Mouse (Mus musculus) liver, embryonic 11.5 days (tissue): ENCODE results near the gene Kif21b. TPM values are rescaled to one million over a fixed set of nuclear protein-coding genes. Genes with fewer than 3 reads are reported as not detected.

Experiments
- ATAC-seq: fragments of 200-750 bp; cut with Nextera tagmentation; replicated peaks from 2 replicates; pipeline ENCODE4 v1.8.0; 2017; ENCODE audit warnings: moderate number of reproducible peaks, mild to moderate bottlenecking, moderate TSS enrichment, moderate library complexity; ENCODE audit not compliant: low FRiP score
- DNase-seq: peaks from one replicate; pipeline ENCODE4 v3.0.0-alpha.2; 2017; ENCODE audit warnings: low spot score
- H3K27ac ChIP-seq: fragments of 300-500 bp; sonication (generic); 2 replicates; pipeline ENCODE4 v1.5.1; 2014; ENCODE audit warnings: mild to moderate bottlenecking, low read depth, low read length, control low read depth
- H3K27me3 ChIP-seq: fragments of 300-500 bp; sonication (generic); replicated peaks from 2 replicates; pipeline ENCODE4 v1.6.1; 2014; ENCODE audit warnings: low read length, mixed read lengths; ENCODE audit not compliant: control insufficient read depth, insufficient read depth
- H3K36me3 ChIP-seq: fragments of 300-500 bp; sonication (generic); 2 replicates; pipeline ENCODE4 v1.6.1; 2014; ENCODE audit warnings: mild to moderate bottlenecking, low read length, moderate library complexity, mixed read lengths; ENCODE audit not compliant: control insufficient read depth, insufficient read depth
- H3K4me1 ChIP-seq: fragments of 300-500 bp; sonication (generic); replicated peaks from 2 replicates; pipeline ENCODE4 v1.6.1; 2014; ENCODE audit warnings: low read length, mixed read lengths; ENCODE audit not compliant: control insufficient read depth, insufficient read depth
- H3K4me2 ChIP-seq: fragments of 300-500 bp; sonication (generic); 2 replicates; pipeline ENCODE4 v1.6.1; 2014; ENCODE audit warnings: mild to moderate bottlenecking, control low read depth, moderate library complexity
- H3K4me3 ChIP-seq: fragments of 300-500 bp; sonication (generic); 2 replicates; pipeline ENCODE4 v1.5.1; 2014; ENCODE audit warnings: low read depth, low read length, control low read depth
- H3K9ac ChIP-seq: fragments of 300-500 bp; sonication (generic); 2 replicates; pipeline ENCODE4 v1.6.1; 2014; ENCODE audit warnings: low read depth, low read length, control low read depth
- H3K9me3 ChIP-seq: fragments of 300-500 bp; sonication (generic); 2 replicates; pipeline ENCODE4 v1.6.1; 2016; ENCODE audit warnings: low read length, inconsistent platforms, mixed read lengths; ENCODE audit not compliant: control insufficient read depth
- WGBS: fragments of 180-500 bp; shearing (Covaris S2); extraction: QIAGEN DNeasy Blood & Tissue Kit; methylation state at CpG from one replicate; pipeline ENCODE4 v1.1.7; 2014; 5-methylcytosine and 5-hydroxymethylcytosine counted together
- polyA plus RNA-seq: library from polyadenylated mRNA; unstranded; fragments of >200 nt; fragmentation: Nextera tagmentation; extraction: Ambion mirVana; gene quantifications from 2 replicates; pipeline ENCODE4 v1.2.1, GENCODE M21; 2014

Gene Kif21b
- polyA plus RNA-seq: 3.6 and 4.8 TPM in 2 replicates

DNA sequence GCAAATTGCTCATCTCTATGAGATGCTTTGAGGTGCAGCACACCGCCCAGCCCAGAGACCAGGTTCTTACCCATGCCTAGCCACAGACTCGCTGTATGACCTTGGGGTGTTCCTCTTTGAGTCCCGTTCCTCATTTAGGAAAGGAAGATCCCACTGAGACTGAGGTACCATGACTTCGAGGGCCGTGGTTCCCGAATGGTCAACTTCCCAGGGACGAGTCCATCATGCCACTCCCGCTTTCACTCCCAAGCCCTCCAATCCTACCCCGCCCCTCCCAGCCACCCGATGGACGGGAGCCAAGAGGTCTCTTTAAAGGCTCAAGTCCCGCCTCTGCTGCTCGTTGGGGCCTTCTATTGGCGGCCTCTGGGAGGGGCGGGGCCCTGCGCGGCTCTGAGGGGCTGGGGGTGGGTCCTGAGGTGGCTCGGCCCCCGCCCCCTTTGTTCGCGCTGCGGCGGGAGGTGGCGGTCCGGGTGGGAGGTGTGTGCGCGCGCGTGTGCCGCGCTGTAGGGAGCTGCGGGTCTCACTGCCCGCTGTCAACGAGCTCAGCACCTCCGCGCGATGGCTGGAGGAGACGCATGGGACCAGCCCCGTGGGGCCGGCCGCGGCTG, at the start of gene Kif21b:
Kif21b (plus strand) TSS at position 439 of the 608 bp plus-strand sequence.
- H3K9me3 ChIP-seq: no peaks in the 10 kb centered on the region
- H3K36me3 ChIP-seq: no peaks in the 10 kb centered on the region
- peak within 1 kb of the TSS; percentile 96 for H3K4me2 ChIP-seq
- no peaks in the 10 kb centered on the region for H3K27me3 ChIP-seq
- WGBS: 1% methylated on average over 42 of the region's 42 CpGs
- peaks cover 70% of the 10 kb centered on the region for H3K4me1 ChIP-seq
- H3K9ac ChIP-seq: peak within 1 kb of the TSS; percentile 76
- H3K27ac ChIP-seq: 0 out of 2 replicates have a peak within 1 kb of the TSS, but pooled peaks have one; percentile 13
- H3K4me3 ChIP-seq: peak within 1 kb of the TSS; percentile 78
- DNase-seq (peak; percentile 90), ATAC-seq (peak; percentile 87)

DNA sequence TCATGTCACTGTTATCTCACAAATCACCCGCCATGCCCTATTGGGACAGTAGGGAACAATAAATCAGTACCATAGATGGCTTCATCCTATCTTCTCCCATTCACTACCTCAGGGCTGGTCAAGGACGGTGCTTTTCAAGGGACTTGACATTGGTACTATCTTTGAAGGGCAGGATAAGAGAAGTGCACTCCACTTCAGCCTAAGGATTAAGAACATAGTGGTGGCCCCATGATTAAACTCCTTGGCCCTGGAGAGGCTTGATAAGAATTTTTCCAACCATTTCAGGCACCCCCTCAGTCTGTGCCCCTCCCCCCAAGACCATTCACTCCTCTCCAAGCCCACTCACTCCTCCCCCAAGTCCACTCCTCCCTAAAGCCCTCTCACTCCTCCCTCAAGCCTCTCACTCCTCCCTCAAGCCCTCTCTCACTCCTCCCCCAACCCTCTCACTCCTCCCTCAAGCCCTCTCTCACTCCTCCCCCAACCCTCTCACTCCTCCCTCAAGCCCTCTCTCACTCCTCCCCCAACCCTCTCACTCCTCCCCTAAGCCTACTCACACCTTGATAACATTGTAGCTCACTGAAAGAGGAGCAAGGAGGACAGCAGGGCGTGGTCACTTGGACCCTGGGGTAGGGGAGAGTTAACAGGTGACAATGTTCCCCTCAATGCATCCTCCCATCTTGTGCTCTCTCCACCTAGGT, 45.1 kb upstream of the Kif21b start:
- ATAC-seq: peak; percentile 79
- Histone ChIP-seq H3K27me3 (no peaks in the 10 kb centered on the region), H3K4me2 (no peak overlapping the region)

DNA sequence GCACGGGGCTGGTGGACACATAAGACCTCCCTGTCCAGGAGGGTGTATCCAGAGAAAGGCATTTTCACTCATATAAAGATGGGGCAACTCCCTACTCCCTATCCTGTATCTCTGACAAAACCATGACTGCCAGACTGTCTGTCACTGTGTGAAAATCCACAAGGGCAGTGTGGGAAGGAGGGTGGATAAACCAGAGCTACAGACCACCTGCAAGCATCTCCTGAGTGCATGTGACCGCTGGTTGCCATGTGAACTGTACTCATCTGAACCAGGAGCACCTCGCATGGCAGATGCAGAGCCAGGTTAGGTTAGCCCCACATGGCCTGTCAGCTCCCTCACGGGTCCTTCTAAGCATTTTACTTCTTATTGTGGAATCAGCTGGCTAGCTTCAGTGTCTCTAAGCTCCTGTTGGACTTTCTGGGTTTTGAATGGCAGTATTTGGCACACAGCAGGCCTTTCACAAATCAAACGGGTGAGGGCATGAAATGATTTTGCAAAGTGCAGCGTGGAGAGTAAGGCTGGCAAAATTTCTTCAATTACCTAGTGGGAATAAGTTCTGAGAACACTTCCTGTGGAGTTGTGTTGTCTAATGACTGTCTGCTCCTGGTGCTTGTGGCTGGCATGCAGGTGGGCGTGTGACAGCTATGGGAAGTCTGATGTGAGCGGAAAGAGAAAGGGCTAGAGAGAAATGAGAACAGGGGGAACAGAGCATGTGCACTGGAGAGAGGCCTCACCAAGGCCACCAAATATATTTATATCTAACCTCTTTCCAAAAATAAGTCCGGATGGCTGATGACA, 41.6 kb upstream of the Kif21b start:
- Histone ChIP-seq H3K4me2 (no peak overlapping the region), H3K4me3 (no peak overlapping the region), H3K9me3 (no peaks in the 10 kb centered on the region), H3K27ac (no peak overlapping the region), H3K27me3 (no peaks in the 10 kb centered on the region), H3K4me1 (0 out of 2 replicates have a peak, but pooled peaks cover under 1% of the 10 kb centered on the region), H3K36me3 (no peaks in the 10 kb centered on the region), H3K9ac (no peak overlapping the region)
- no peak for ATAC-seq
- no peak for DNase-seq
- WGBS: 77% methylated on average over 9 of the region's 9 CpGs

More for the DNA sequence above, 45.1 kb upstream of the Kif21b start:
- no peaks in the 10 kb centered on the region for H3K36me3 ChIP-seq
- no peaks in the 10 kb centered on the region for H3K9me3 ChIP-seq
- no peak for DNase-seq
- 47% methylated on average over 3 of the region's 3 CpGs for WGBS
- H3K4me3 ChIP-seq: no peak overlapping the region
- H3K4me1 ChIP-seq: no peaks in the 10 kb centered on the region
- no peak overlapping the region for H3K9ac ChIP-seq
- H3K27ac ChIP-seq: no peak overlapping the region

DNA sequence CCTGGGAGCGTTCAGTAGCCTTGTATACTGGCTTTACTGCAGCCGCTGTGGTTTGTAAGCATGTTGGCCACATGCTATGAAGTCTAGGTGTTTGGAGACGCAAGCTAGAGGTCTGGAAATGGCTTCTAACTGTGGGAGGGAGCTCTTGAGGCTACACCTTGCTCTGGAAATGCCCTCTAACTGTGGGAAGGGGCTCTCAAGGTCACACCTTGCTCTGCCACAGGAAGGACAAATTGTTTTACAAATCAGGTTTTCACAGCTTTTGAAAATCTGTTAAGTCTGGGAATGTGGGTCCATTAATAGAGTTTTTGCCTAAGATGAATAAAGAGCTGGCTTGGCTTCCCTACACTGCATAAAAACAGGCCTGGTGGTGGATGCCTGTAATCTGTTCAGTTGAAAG, 37.5 kb upstream of the Kif21b start:
- H3K9me3 ChIP-seq: no peaks in the 10 kb centered on the region
- H3K9ac ChIP-seq: no peak overlapping the region
- DNase-seq: no peak
- H3K4me3 ChIP-seq: no peak overlapping the region
- 55% methylated on average over 3 of the region's 3 CpGs for WGBS
- no peak overlapping the region for H3K27ac ChIP-seq
- H3K4me2 ChIP-seq: no peak overlapping the region
- H3K36me3 ChIP-seq: no peaks in the 10 kb centered on the region
- no peak for ATAC-seq
- H3K4me1 ChIP-seq: peaks cover 4% of the 10 kb centered on the region; the same call in 1 of the 2 replicates
- H3K27me3 ChIP-seq: no peaks in the 10 kb centered on the region

DNA sequence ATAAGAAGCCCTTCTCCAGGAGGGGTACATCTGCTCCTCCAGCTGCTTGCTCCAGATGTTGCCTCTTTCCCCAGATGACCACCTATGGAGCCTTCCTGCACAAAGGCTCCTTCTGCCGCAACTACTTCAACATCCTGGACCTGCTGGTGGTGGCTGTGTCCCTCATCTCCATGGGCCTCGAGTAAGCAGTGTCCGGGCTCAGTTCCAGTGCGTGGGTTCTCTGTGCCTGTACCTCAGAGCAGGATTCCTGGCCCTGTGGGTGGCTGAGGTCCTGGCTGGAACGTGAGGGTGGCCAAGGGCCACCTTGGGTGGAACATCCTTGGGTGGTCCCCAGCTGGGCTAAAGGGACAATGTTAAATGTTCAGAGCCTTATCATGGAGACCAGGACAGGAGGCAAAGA, 36.4 kb upstream of the Kif21b start:
- 67% methylated on average over 5 of the region's 5 CpGs for WGBS

DNA sequence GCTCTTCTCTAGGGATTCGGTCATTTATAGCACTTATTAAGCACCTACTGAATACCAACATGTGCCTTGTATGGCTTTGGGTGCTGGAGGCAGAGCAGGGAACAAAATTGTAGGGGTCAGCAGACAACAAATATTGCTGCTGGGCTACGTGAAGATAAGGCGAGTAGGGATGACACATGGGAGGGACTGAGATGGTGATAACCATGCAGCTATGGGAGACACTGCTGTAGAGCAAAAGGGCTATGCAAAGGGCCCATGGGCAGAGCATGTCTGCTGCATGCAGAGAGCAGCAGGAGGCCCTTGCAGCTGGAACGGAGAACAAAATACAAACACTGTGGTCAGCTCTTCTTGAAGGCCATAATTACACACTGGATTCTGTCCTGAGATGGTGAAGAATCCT, 29.1 kb upstream of the Kif21b start:
- Histone ChIP-seq H3K27me3 (no peaks in the 10 kb centered on the region), H3K9me3 (no peaks in the 10 kb centered on the region; the same call in none of the 2 replicates), H3K9ac (peak overlapping the region; percentile 51; the same call in 1 of the 2 replicates), H3K4me1 (peaks cover 38% of the 10 kb centered on the region), H3K4me2 (peak overlapping the region; percentile 58), H3K36me3 (no peaks in the 10 kb centered on the region), H3K27ac (peak overlapping the region; percentile 91), H3K4me3 (no peak overlapping the region)
- ATAC-seq: peak; percentile 76
- no peak for DNase-seq
- 33% methylated on average over 4 of the region's 4 CpGs for WGBS

More for the DNA sequence above, 36.4 kb upstream of the Kif21b start:
- H3K27me3 ChIP-seq: no peaks in the 10 kb centered on the region
- no peak overlapping the region for H3K4me2 ChIP-seq
- H3K27ac ChIP-seq: no peak overlapping the region
- H3K9me3 ChIP-seq: no peaks in the 10 kb centered on the region; the same call in none of the 2 replicates
- no peak overlapping the region for H3K9ac ChIP-seq
- no peak overlapping the region for H3K4me3 ChIP-seq
- no peaks in the 10 kb centered on the region for H3K36me3 ChIP-seq
- DNase-seq (no peak), ATAC-seq (no peak)
- H3K4me1 ChIP-seq: peaks cover 4% of the 10 kb centered on the region; the same call in 1 of the 2 replicates

DNA sequence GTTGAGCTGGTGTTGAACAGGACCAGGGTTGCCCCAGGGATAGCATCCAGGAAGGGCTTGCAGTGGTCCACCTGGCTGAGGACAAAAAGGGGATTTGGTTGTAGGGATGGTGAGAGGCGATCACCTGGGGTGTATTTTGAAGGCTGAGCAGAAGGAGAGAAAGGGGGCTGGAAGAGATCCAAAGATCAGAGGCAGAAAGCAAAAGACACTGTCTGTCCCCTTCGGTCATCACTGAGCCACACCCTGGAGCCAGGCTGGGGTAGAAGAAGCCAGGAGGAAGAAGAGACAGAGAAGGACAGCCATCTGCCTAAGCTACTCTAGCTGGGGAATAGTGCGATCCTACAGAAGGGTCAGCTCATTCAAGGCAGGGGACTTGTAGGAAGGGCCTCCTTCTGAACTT, 28.6 kb upstream of the Kif21b start:
- Histone ChIP-seq H3K4me3 (0 out of 2 replicates have a peak overlapping the region, but pooled peaks have one; percentile 20), H3K4me2 (peak overlapping the region; percentile 58), H3K27me3 (no peaks in the 10 kb centered on the region), H3K4me1 (peaks cover 38% of the 10 kb centered on the region), H3K9me3 (no peaks in the 10 kb centered on the region; the same call in none of the 2 replicates), H3K9ac (peak overlapping the region; percentile 51), H3K36me3 (no peaks in the 10 kb centered on the region), H3K27ac (peak overlapping the region; percentile 91)
- 43% methylated on average over 3 of the region's 3 CpGs for WGBS
- DNase-seq (no peak), ATAC-seq (peak; percentile 36)

DNA sequence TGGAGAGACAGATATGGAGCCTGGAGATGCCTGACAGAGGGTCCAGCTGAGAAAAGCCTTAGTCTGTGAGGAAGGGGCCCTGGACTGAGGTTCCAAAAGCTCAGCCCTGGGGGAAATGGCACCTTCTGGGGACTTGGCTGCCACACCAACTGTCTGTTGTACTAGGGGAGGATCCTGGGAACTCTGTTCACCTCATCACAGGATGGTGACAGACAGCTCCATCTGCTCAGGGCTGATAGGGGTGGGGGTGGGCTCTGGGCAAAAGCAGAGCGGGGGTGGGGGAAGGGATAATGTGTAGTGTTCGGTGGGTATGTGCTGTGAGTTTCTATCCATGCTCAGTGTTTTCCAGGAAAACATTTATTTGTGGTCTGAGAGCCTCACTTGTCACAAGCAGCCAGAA, 28.2 kb upstream of the Kif21b start:
- Histone ChIP-seq H3K4me1 (peaks cover 38% of the 10 kb centered on the region), H3K27ac (peak overlapping the region; percentile 91), H3K4me3 (0 out of 2 replicates have a peak overlapping the region, but pooled peaks have one; percentile 20), H3K36me3 (no peaks in the 10 kb centered on the region), H3K27me3 (no peaks in the 10 kb centered on the region), H3K4me2 (peak overlapping the region; percentile 58), H3K9ac (peak overlapping the region; percentile 51), H3K9me3 (no peaks in the 10 kb centered on the region; the same call in none of the 2 replicates)
- 25% methylated on average over 2 of the region's 2 CpGs for WGBS
- DNase-seq (peak; percentile 59), ATAC-seq (peak; percentile 89)
